Mouse (Mus musculus) layer of hippocampus, adult 2 months (tissue): Measurements from ENCODE around the gene Cacna2d3. TPM values are rescaled to one million over a fixed set of nuclear protein-coding genes. Genes with fewer than 3 reads are reported as not detected.

ENCODE experiments used
- DNase-seq, 2 experiments: peaks; one replicate each; pipeline ENCODE4 v3.0.0; 2022; ENCODE audit warnings: low spot score in 2 of 2
- H3K27ac ChIP-seq: fragments of 200-600 bp; 2 replicates; pipeline ENCODE4 v1.8.1; 2022
- H3K4me3 ChIP-seq: fragments of 200-600 bp; 2 replicates; pipeline ENCODE4 v1.8.1; 2022; ENCODE audit warnings: mild to moderate bottlenecking
- CTCF ChIP-seq: fragments of 200-600 bp; conservative IDR thresholded peaks from 2 replicates; pipeline ENCODE4 v1.8.1; 2022; ENCODE audit warnings: antibody characterized with exemption, mild to moderate bottlenecking, moderate library complexity
- total RNA-seq, 2 experiments: library from RNA; stranded (reverse); gene quantifications; 2 replicates each; pipeline ENCODE4 v1.2.3; 2021

The Cacna2d3 gene
- total RNA-seq, 2 experiments from 2014 or later = 98.7 to 101 TPM

DNA sequence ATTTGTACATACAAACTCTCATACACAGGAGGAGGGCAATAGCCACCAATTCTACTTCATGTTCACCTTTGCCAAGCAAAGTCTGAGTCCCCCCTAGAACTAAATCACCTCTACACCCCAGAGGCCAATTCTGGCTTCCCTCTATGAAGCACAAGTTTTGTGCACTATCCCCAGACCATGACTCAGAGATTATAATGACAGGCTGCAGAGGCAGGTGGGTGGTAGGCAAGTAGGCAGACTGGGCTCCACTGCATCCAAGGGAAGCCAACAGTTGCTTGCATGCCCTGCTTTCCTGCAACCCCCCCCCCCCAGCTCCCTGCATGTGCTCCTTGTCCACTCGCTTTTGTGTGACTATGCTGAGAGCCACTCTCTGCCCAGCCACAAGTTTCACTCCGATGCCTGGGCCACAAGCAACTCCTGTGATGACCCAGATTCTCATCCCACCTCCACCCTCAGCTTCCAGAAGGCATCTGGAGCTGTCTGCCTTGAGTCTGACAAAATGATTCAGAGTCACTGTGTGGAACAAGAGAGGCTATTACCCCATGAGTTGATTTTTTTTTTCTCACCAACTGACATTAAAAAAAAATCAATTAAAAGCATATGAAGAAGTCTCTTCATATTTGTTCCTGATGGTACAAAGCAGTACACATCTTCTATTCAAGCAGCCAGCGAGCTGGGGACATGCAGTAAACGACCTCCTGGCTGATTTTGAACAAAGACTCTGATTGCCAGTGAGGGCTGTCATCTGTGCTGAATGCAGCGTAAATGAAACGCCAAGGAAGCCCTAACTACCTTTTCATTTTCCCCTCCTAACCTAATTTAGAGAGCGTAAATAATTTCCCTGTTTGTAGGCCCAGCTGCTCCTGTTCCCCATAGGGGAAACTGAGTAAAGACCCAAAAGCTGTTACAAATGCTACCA is 201.7 kb downstream of the Cacna2d3 start:
- peak in 1 of 2 experiments; percentile 44 for DNase-seq
- Histone ChIP-seq H3K27ac (peak overlapping the region; percentile 71), H3K4me3 (no peak overlapping the region)
- TF ChIP-seq CTCF = no peak

DNA sequence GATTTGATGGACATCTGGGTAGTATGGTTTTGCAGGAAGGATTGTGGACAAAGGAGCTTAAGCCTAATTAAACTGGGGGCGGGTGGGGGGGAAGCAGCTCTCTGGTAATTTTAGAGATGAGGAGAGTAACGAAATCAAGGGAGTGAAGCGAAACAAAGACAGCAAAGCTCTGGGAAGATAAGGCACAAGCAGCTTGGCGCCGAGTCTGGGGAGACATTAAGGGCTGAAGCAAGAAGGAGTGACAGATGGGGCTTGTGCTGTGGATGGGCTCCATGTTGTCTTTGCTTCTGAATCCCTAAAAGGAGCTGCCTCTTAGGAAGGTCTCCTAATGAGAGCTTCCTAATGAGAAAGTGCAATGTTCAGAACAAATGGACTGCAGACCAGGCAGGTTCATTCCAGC is 219.0 kb downstream of the Cacna2d3 start:
- Histone ChIP-seq H3K27ac (peak overlapping the region; percentile 63), H3K4me3 (no peak overlapping the region)
- DNase-seq = no peak
- no peak for TF ChIP-seq CTCF

GRCm38 (mm10) chr14:29498546-29499290 is 222.9 kb downstream of the Cacna2d3 start:
- Histone ChIP-seq H3K27ac (no peak overlapping the region), H3K4me3 (no peak overlapping the region)
- TF ChIP-seq CTCF = no peak
- DNase-seq = no peak

DNA sequence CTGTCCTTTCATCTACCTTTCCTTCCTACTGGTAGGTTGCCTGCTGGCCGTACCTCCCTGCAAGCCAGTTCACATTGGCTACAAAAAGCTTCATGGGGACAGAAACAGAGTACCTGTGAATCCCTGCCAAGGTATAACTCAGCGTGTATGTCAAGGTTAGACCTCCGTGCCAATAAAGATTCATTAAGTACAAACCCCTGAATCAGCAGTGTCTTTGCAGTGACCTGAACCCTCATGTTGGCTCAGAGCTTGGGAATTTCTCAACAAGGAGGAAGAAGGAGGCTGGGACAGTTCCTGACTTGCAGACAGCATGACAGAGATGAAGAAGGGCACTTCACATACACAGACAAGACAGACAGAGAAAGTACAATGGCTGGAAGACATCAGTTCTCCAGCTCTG is 225.1 kb downstream of the Cacna2d3 start:
- Histone ChIP-seq H3K27ac (no peak overlapping the region), H3K4me3 (no peak overlapping the region)
- TF ChIP-seq CTCF = no peak
- no peak for DNase-seq

DNA sequence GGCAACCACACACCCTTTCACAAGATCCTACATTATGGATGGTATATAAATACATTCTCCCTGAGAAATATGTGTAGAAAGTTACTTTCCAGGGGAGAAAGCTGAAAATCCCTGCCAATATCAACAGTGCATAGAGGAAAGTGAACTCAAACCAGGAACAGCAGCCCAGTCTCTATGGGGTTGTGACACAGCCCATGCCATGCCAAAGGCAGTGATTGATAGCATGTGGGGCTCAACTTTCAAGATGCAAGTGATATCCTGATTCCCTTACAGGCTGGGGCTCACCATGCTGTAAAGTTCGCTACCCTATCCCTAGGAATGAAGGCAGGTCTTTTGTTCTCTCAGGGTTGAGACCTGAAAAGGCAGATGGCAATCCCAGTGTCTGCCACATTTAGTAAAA is 229.9 kb downstream of the Cacna2d3 start:
- no peak for TF ChIP-seq CTCF
- no peak overlapping the region for H3K4me3 ChIP-seq
- H3K27ac ChIP-seq = no peak overlapping the region
- DNase-seq = no peak

GRCm38 (mm10) chr14:29485416-29485815 is 236.2 kb downstream of the Cacna2d3 start:
- no peak for DNase-seq
- H3K27ac ChIP-seq = no peak overlapping the region
- no peak overlapping the region for H3K4me3 ChIP-seq
- TF ChIP-seq CTCF = no peak

- no peak for TF ChIP-seq CTCF
- Histone ChIP-seq H3K27ac (peak overlapping the region; percentile 78), H3K4me3 (no peak overlapping the region)
- peak; percentile 26 to 60 for DNase-seq
Measured at GRCm38 (mm10) chr14:29478403-29478983, 243.2 kb downstream of the Cacna2d3 start.

DNA sequence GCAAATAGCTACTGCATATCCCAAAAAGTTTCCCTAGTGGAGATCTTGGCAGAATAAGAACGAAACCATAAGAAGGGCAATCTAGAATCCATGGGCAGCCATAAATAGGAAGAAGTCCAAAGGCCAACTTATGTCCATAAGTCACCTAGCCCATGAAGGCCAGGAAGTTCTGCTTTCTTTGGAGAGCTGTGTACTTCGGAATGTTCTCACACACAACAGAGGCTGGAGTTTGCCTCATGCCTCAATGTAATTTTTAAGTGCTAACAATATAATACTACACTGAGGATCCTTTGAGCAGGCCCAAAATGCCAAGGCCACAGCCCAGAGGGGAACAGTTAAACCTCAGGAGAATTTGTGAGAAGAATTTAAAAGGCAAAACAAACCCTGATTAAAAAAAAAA is 257.4 kb downstream of the Cacna2d3 start:
- no peak overlapping the region for H3K4me3 ChIP-seq
- no peak for TF ChIP-seq CTCF
- DNase-seq = no peak
- no peak overlapping the region for H3K27ac ChIP-seq

DNA sequence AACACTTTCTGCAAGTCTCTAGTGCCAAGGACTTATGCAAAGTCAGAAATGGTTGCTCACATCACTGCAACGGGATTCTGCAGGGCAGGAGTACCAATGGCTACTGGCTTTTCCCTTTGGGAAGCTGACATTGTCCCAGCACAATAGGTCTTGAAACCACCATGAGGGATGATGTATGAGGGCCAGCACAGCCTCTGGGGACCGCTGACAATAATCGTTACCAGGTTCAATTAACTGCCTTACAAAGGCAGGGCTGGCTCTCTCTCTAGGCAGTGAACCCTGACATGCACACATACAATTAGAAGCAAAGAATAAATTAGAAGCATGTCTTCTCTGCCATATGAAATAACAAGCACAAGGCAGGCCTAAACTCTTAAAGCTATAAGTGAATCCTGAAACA is 272.5 kb downstream of the Cacna2d3 start:
- H3K27ac ChIP-seq = peak overlapping the region; percentile 4; the same call in 1 of the 2 replicates
- no peak for TF ChIP-seq CTCF
- no peak for DNase-seq
- no peak overlapping the region for H3K4me3 ChIP-seq

- peak; percentile 53 to 70 for DNase-seq
- H3K27ac ChIP-seq = peak overlapping the region; percentile 61; the same call in 1 of the 2 replicates
- TF ChIP-seq CTCF = peak; percentile 89
- H3K4me3 ChIP-seq = peak overlapping the region; percentile 45; the same call in 1 of the 2 replicates
Measured at GRCm38 (mm10) chr14:29443091-29444026, 278.3 kb downstream of the Cacna2d3 start.

DNA sequence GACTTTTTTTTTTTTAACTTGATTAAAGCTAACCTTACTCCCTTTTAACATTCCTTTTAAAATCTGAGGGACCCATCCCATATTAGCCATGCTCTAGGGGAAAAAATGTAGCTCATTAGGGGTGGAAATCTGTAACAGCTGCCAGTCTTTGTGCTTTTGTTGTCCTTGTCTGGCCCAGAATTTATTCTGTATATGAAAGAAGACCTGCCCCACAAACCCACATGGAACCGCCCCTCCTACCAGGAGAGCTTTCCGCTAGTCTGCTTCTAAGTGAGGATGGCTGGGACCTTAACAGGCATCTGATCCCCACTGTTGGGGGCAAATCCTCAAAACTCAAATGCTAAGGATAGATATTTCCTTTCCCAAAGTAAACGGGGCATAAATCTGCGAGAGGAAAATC is 279.2 kb downstream of the Cacna2d3 start:
- Histone ChIP-seq H3K4me3 (peak overlapping the region; percentile 45; the same call in 1 of the 2 replicates), H3K27ac (peak overlapping the region; percentile 61; the same call in 1 of the 2 replicates)
- DNase-seq = no peak
- TF ChIP-seq CTCF = no peak

GRCm38 (mm10) chr14:29438666-29439065 is 283.0 kb downstream of the Cacna2d3 start:
- no peak for DNase-seq
- H3K4me3 ChIP-seq = no peak overlapping the region
- H3K27ac ChIP-seq = 0 out of 2 replicates have a peak overlapping the region, but pooled peaks have one; percentile 18
- no peak for TF ChIP-seq CTCF
